Mouse (Mus musculus) neural tube, embryonic 11.5 days (tissue): Measurements from ENCODE around the gene Gja3. TPM values are rescaled to one million over a fixed set of nuclear protein-coding genes. Genes with fewer than 3 reads are reported as not detected.
"Not testable (repeated sequence)": the region's sequence is repeated elsewhere in the genome, so short reads cannot be mapped to it uniquely, and the experiment has no call there.

Experiments
- ATAC-seq: fragments of 200-750 bp; cut with Nextera tagmentation; 2 replicates; pipeline ENCODE4 v1.8.0; 2017; ENCODE audit warnings: moderate number of reproducible peaks, mild to moderate bottlenecking, moderate TSS enrichment, moderate library complexity; ENCODE audit not compliant: insufficient read depth, low FRiP score, low TSS enrichment
- DNase-seq: peaks from one replicate; pipeline ENCODE4 v3.0.0-alpha.2; 2015; ENCODE audit warnings: low spot score
- H3K27ac ChIP-seq: fragments of 300-500 bp; sonication (generic); 2 replicates; pipeline ENCODE4 v1.5.1; 2014; ENCODE audit warnings: low read depth, mild to moderate bottlenecking, low read length
- H3K27me3 ChIP-seq: fragments of 300-500 bp; sonication (generic); 2 replicates; pipeline ENCODE4 v1.6.1; 2014; ENCODE audit warnings: mild to moderate bottlenecking, low read length, mixed read lengths; ENCODE audit not compliant: control insufficient read depth, insufficient read depth
- H3K36me3 ChIP-seq: fragments of 300-500 bp; sonication (generic); 2 replicates; pipeline ENCODE4 v1.6.1; 2014; ENCODE audit warnings: mild to moderate bottlenecking, low read length, moderate library complexity, mixed read lengths; ENCODE audit not compliant: control insufficient read depth, insufficient read depth
- H3K4me1 ChIP-seq: fragments of 300-500 bp; sonication (generic); 2 replicates; pipeline ENCODE4 v1.6.1; 2014; ENCODE audit warnings: low read length, mixed read lengths; ENCODE audit not compliant: control insufficient read depth, insufficient read depth
- H3K4me2 ChIP-seq: fragments of 300-500 bp; sonication (generic); 2 replicates; pipeline ENCODE4 v1.6.1; 2014; ENCODE audit warnings: low read depth, mild to moderate bottlenecking, moderate library complexity
- H3K4me3 ChIP-seq: fragments of 300-500 bp; sonication (generic); 2 replicates; pipeline ENCODE4 v1.5.1; 2014; ENCODE audit warnings: low read depth, low read length
- H3K9ac ChIP-seq: fragments of 300-500 bp; sonication (generic); 2 replicates; pipeline ENCODE4 v1.6.1; 2014; ENCODE audit warnings: mild to moderate bottlenecking, low read length
- H3K9me3 ChIP-seq: fragments of 300-500 bp; sonication (generic); 2 replicates; pipeline ENCODE4 v1.6.1; 2016; ENCODE audit warnings: low read length; ENCODE audit not compliant: control insufficient read depth
- WGBS: fragments of 180-500 bp; shearing (Covaris S2); extraction: QIAGEN DNeasy Blood & Tissue Kit; methylation state at CpG from one replicate; pipeline ENCODE4 v1.1.7; 2014; 5-methylcytosine and 5-hydroxymethylcytosine counted together
- polyA plus RNA-seq: library from polyadenylated mRNA; unstranded; fragments of >200 nt; fragmentation: Nextera tagmentation; extraction: Ambion mirVana; gene quantifications from 2 replicates; pipeline ENCODE4 v1.2.1, GENCODE M21; 2014

The Gja3 gene
- polyA plus RNA-seq, 1 experiment from 2014 or later: 0.13 TPM

GRCm38 (mm10) chr14:57016806-57017205 is 41.1 kb downstream of the Gja3 start:
- H3K4me3 ChIP-seq, ATAC-seq, H3K4me2 ChIP-seq, H3K27ac ChIP-seq, H3K27me3 ChIP-seq, H3K36me3 ChIP-seq, DNase-seq, H3K9ac ChIP-seq, H3K4me1 ChIP-seq, H3K9me3 ChIP-seq: not testable (repeated sequence)

GRCm38 (mm10) chr14:56988621-56989020 is 69.3 kb downstream of the Gja3 start:
- Histone ChIP-seq H3K36me3 (no peaks in the 10 kb centered on the region), H3K4me3 (no peak overlapping the region), H3K9me3 (no peaks in the 10 kb centered on the region), H3K27ac (no peak overlapping the region), H3K27me3 (no peaks in the 10 kb centered on the region), H3K4me2 (no peak overlapping the region), H3K9ac (no peak overlapping the region), H3K4me1 (no peaks in the 10 kb centered on the region)
- DNase-seq: no peak
- 65% methylated on average over 4 of the region's 4 CpGs for WGBS
- no peak for ATAC-seq

Other genes with a start within 250 kb of the Gja3 start
- gene Zmym5, start 246.4 kb downstream of the Gja3 start, polyA plus RNA-seq: 17.8 and 22.2 TPM in 2 replicates
- 56.7 and 67.9 TPM in 2 replicates for gene Zmym2, start 171.4 kb downstream of the Gja3 start, polyA plus RNA-seq
- gene Gjb2, start 46.6 kb upstream of the Gja3 start, polyA plus RNA-seq: 47.4 and 50.0 TPM in 2 replicates
- gene Gm4491, start 57.8 kb upstream of the Gja3 start, polyA plus RNA-seq: not detected in 2 replicates
- 6.5 and 8.7 TPM in 2 replicates for gene Gjb6, start 75.5 kb upstream of the Gja3 start, polyA plus RNA-seq